Mouse (Mus musculus): ENCODE results near the gene Gadd45gip1.
"Not testable (repeated sequence)": the region's sequence is repeated elsewhere in the genome, so short reads cannot be mapped to it uniquely, and the experiment has no call there.

The Gadd45gip1 gene

DNA sequence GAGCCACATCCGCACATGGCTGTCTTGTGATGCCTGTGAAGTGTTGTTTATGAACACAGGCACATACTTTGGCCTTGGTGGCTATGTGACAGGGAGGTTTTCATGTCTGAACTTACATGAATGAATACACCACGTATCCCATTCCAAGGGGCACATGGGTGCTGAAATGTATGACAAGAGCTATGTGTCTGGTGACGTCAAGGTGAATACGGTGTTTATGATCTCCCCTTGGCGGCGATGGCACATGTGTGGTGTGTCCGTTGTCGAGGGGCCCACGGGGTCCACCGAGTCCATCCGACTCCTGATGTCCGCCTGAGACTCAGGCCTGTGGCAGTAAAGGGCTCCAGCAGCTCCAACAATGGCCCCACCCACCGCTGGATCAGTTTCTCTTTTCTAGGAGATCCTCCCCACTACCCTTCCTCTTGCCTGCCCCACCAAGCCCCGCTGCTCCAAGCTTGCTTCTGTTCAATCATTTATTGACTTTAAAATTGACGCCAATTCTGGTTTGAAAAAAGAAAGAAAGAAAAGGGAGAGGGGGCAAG, 34.0 kb upstream of the Gadd45gip1 start:
- DNase-seq (ENCODE audit: low spot score in 2 of 2) = peak in 1 of 2 experiments; percentile 13

DNA sequence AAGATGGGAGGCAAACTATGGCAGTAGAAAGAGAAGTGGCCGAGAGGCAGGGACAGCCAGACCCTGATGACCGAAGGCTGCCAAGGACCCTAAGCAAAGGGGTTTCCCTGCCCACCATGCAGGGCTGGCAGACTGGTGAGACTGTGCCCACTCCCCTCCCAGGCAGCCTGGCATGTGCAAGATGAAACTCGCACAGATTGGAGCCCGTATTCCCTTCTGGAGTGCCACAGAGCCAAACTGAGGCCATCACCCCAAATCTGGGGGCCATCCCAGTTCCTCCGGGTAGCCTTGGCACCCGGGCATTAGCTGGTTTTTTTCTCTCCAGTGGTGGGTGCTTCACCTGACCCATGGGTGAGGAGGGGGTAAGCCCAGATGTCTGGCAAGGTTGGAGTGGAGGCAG, 33.4 kb upstream of the Gadd45gip1 start:
- peak in 1 of 2 experiments; percentile 17 for DNase-seq (ENCODE audit: low spot score in 2 of 2)

DNA sequence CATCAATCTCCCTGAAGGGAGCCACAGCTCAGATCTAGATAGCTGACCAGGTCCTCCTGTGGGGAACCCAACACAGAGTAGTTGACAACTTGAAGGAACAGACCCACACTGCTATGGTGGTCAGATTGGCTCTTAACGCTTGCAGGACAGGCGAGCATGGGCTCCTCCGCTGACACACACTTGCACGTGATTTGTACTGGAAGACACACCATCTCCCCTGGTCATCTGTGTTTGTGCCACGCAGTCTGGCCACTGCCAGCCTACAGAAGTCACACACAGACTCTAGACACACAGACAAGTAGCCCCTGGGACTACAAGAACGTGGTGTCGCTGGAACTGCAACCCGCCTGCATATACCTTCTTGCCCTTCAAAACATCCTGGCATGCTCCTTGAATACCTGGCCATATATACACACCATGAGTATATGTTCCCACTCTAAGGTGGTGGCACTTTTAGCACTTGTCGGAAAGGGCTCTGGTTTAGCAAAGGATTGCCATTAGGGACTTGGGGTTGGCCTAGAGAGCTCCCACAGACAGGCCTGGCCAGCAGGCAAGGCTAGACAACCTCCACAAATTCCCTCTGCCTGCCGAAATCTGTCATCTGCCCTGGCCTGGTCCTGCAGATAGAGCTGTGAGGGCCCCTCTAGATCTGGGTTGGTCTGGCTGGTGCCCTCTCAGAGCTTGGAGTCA, 32.7 kb upstream of the Gadd45gip1 start:
- no peak for DNase-seq (ENCODE audit: low spot score in 2 of 2)

DNA sequence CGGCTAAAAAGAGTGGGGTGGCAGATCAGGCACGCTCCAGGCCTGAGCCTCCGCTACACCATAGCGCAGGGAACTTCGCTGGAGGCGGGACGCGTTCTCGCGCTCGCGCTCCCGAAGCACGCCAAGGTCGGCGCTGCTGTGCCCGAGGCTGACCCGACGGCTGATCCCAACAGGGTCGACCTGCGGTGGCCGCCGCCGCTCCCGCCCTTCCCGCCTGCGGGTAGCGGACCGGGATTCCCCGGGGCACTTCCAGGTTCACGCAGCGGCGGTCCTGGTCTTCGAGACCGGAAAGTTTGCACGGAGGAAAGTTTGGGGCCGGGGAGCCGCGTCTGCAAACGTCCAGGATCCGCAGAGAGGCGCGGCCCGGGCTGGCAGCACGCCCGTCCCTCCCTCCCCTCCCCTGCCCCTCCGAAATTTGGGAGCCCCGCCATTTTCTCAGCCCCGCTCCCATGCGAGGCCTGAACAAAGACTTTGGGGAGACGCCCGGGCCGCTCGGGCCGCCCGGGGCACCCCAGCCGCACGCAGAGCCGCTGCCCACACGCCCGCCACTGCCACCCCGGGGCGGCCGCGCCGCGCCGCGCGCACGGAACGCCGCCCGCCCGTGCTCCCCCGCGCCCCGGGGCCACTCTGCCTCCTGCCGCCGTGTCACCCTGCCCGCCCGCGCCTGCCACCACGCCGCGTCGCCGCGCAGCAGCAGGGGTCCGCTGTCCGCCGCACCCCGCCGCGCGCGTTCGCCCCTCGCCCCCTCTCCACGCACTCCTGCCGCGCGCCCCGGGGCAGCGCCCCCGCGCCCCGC, 32.0 kb upstream of the Gadd45gip1 start:
- DNase-seq (ENCODE audit: low spot score in 2 of 2) = peak in 1 of 2 experiments; percentile 69

DNA sequence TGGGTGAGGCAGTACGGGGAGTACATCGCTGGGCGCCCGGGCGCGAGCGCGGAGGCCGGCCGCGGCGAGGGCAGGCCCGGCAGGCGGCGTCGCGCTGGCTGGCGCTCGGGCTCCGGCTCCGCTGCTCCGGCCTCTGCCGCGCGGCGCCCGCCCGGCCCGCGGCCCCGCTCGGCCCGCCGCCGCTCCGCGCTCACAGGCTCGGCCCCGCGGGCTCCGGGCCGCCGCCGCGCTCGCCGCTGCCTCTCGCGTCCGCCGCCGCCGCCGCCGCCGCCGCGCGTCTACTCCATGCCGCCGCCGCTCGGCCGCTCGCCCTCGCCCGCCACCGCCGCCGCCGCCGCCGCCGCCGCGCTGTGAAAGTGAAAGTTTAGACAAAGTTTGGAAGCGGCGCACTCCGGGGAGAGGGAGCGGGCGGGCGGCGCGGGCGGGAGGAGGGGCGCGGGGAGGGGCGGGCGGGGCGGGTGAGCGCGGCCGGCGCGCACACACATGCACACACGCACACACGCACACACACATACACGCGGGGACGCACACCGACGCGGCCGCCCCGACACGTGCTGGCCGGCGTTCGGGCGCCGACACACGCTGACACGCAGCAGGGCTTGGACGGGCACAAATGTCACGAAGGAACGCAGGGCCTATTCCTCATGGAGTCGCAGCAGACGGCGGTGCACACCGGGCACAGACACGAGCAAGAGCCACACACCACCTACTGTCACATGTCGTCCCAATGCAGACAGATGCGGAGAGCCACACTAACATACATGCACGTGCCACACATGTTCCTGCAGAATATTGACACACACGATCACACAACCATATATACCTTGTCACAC, 31.1 kb upstream of the Gadd45gip1 start, which contains the start of gene Nfix:
TSS of gene Nfix (minus strand) at position 346 of the 833 bp plus-strand sequence.
- peak; percentile 61 to 70 for DNase-seq (ENCODE audit: low spot score in 2 of 2)

DNA sequence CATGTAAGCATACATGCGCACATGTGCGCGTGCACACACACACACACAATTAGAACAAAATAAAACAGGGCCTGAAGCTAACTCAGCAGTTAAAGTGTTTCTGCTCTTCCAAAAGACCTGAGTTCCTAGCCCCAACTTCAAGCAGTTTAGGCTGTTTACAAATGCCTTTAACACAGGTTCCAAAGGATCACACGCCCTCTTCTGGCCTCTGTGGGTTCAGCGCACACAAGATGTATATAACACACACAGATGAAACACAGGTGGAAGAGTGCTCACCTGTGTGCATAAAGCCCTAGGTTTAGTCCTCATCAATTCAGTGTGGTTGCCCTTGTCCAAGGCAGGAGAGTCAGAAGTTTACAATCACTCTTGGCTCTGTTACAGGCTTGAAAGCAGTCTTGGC, 25.3 kb upstream of the Gadd45gip1 start:
- DNase-seq (ENCODE audit: low spot score in 2 of 2) = no peak

DNA sequence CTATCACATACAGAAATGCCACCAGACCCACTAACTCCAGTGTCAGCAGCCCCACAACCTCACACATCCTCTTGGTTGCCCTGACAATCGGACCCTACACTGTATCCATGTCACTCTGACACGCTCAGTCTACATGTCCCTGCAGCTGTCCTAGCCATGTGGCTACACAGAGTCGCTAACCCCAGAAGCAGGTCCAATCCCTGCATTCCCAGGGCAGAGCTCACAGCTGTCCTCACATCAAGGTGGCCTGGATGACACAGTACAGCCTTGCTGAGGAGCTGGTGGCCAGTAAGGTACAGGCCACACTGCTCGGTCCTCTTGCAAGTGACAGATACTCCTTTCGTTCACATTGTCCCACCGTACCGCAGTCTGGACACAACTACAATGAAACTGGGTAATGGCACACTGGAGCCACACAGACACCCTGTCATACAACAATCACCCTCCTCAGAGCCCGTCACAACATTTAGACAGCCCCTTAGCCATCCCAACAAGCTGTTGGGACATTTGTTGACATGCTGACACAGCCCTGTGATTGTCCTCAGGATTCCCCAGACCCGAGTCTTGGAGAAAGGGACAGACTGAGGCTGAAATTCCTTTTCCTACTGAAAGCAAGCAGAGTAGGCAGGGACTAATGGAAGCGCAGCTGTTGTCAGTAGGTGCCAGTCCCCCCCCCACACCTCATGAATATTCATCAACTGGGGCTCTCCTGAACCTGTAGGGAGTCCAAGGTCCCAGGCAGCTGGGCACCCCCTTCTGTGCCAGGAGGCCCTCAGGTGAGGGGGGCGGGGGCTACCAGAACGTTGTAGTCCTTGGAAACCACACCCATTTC, 22.0 kb upstream of the Gadd45gip1 start:
- DNase-seq (ENCODE audit: low spot score in 2 of 2) = no peak

DNA sequence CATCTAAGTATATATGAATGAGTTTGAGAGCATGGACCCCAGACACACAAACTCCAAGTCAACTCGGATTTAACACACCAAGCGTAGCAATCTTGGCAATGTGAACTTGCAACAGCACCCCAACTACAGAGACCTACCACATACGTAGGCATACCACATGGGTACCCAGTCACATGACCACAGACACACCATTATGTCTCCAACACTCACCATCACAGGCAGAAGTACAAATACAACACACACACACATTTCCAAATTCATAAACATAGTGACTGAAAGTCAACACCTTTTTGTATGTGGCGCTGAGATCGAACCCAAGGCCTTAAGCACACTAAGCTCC, 21.4 kb upstream of the Gadd45gip1 start:
- no peak for DNase-seq (ENCODE audit: low spot score in 2 of 2)

DNA sequence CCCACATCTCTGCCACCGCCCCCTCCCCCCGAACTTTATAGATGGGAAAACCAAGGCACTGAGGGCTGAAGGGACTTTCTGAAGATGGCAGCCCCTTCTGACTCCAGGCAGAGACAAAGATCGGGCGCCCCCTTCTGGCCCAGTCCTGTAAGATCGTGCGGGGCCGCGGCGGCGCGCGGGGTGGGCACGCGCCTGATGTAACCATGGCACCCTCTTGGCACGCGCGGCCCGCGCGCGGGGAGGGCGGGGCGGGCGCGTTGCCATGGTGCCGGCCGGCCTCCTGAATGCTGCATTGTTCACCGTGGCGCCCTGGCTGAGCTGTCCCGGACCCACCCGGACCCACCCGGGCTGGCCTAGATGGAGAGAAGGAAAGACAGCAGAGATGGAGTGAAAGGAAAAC, 20.4 kb upstream of the Gadd45gip1 start:
- peak; percentile 85 to 91 for DNase-seq (ENCODE audit: low spot score in 2 of 2)

DNA sequence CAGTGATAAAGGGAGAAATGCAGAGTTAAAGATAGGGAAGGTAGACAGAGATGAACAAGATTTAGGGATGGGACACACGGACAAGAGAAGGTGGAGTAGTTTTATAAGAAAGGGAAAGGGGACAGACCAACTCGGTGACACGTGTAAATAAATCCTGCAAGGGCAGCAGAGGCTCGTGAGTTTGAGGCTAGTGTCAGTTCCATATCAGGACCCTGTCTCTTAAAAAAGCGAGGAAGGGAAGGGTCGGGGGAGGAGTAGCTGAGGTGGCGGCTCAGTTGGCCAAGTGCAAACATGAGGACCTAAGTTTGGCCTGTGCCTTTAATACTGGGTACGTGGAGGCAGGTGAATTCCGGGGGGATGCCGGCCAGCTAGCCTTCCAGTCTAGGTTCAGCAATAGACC, 20.0 kb upstream of the Gadd45gip1 start:
- DNase-seq (ENCODE audit: low spot score in 2 of 2) = no peak

DNA sequence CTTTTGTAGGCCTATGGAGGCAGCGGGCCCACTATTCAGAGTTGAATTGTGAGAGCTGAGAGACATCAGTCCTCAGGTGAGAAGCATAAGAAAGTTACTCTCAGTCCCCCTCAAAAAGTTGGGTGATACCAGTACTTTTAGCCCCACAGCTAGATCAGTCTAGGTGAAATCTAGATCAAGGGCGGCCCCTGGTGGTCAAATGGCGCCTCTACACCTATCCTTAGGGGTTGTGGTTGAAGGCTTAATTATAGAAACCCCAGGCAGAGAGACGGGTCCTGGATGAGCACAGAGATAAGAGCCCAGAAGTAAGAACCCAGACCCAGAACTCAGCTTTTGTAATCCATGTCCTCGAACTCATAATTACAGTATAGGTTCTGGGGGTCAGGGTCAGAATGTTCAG, 18.3 kb upstream of the Gadd45gip1 start:
- peak; percentile 64 to 83 for DNase-seq (ENCODE audit: low spot score in 2 of 2)

DNA sequence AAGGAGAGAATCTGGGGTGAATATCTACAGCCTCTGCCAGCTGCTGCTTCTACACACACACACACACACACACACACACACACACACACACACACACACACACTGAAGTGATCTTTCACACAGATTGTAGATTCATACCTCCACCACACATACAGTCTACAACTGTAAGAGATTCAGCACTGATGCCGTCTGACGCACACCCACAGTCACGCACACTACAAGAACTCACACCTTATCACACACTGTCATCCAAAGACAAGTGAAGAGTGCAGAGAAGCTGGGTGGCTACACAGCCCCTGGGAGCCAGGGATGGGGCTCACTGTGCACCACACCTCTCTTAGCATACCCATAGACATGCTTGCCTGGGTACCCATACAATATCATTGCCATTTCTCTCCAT, 17.5 kb upstream of the Gadd45gip1 start:
- DNase-seq (ENCODE audit: low spot score in 2 of 2) = no peak

DNA sequence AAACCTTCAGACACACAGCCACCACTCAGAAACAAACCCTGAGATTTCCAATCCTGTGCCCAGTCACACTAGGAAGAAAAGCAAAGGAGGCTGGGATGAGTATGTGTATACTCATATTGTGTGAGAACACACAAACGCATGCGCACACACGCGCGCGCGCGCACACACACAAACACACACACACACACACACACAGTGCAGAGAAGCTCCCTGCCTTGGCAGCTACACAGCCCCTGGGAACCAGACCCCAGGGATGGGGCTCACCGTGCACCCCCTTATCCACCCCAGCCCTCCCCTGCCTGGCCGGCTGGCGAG, 17.1 kb upstream of the Gadd45gip1 start:
- no peak for DNase-seq (ENCODE audit: low spot score in 2 of 2)

DNA sequence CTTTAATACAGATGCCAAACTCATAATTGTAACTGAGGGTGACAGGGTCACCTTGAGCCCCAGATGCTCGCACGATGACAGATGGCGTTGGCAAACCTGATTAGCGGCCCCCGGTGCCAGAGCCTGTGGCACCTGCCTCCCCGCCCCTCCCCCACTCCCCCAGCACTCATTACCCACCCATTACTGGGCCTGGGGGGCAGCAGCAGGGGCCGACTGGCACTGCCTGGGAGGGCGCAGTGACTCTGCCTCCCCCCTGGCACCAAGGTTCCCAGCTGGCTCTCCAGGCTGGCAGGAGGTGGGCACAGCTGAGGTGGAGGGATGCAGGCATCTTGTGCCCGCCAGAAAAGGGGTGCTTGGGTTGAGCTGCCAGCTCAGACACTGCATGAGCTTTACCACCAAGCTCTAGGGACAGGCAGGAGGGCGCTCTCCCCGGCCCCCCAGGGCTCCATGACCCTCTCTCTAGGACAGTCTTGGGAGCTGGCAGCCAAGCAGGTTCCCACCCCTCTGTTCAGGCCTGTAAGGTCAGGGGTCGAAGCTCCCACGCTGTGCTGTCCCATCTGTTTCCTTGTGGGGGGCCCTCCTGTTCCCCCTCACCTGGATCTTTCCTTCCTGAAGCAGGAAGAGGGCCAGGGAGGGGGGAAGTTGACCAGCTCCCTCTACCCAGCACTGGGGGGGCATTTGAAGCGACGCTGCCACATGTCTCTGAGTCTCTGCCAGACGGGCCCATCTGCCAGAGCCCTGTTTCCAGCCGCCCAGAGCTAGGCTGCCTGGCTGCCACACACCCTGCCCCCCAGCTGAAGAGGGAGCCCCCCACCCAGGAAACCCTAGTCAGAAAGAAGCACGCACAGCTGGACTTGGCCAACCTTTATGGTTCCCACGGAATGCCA, 16.5 kb upstream of the Gadd45gip1 start:
- no peak for DNase-seq (ENCODE audit: low spot score in 2 of 2)

DNA sequence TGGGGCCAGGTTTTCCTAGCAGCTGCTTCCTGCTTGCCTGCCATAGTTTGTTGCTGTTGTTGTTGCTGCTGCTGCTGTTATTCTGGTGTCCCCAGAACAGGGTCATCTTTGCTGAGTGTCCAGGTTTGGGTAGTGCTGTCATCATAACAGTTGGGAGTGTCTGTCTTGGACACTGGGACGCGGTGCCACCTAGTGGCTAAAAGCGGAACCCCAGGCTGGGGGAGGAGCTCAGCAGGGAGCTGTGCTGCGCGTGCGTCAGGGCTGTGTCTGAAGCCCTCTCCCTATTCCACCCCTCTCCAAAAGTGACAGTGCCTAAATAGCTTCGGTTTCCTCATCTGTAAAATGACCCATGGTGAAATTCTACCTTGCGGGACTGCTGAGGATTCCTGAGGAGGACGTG, 15.8 kb upstream of the Gadd45gip1 start:
- peak; percentile 91 to 95 for DNase-seq (ENCODE audit: low spot score in 2 of 2)

DNA sequence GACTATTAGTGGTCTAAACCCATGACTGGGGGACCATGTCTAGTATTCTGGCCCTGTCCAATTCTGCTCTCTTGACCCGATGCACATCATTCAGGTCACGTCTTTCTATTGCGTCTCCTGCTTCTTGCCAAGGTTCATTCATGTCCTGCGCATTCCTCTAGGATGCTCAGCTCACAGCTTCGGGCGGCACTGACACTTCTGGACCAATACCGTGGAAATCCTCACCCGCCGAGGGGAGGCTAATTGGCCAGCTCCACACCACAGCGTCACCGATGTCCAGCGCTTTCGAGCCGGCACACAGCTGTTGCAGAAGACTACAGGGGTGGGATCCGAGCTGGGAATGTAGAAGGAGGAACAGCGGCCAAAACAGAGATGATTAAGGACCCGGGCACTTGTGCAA, 15.2 kb upstream of the Gadd45gip1 start:
- DNase-seq (ENCODE audit: low spot score in 2 of 2) = no peak

DNA sequence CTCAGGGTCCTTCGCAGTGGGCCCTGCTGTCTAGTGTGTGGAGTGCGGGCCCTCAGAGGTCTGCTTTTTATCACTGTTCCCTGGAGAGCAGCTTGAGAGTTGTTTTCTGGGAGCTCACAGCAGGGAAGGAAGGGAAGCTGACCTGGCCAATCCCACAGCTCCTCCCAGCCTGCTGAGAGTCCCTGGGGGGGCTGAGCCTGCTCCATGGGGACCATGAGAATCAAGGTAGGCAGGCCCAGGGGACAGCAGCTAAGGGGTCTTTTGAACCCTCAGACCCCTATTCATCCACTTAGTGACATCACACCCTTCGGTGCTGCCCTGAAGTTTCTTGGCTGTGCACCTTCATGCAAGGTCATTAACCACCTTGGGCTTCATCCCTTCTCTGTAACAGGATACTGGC, 8.6 kb upstream of the Gadd45gip1 start, which contains the start of gene Dand5:
TSS of gene Dand5 (minus strand) at position 101 of the 400 bp plus-strand sequence.
- no peak for DNase-seq (ENCODE audit: low spot score in 2 of 2)

DNA sequence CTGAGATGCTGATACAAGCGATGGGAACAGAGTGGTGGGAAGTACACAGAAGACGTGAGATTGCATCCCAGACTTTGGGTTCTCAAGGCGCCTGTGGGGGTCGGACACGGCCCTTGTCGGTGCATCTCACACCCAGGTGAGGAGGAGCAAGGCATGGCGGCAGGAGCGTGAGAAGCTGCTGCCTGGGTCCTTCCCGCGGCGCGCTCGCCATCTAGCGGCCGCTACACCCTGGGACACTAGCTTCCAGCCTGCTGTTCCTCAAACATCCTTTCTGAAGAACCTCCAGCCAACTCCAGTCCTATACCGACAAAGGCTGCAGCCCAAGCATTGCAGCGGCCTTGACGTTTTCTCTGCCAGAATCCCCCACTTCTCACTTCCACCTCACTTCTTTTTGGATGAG, 7.7 kb upstream of the Gadd45gip1 start:
- no peak for DNase-seq (ENCODE audit: low spot score in 2 of 2)

DNA sequence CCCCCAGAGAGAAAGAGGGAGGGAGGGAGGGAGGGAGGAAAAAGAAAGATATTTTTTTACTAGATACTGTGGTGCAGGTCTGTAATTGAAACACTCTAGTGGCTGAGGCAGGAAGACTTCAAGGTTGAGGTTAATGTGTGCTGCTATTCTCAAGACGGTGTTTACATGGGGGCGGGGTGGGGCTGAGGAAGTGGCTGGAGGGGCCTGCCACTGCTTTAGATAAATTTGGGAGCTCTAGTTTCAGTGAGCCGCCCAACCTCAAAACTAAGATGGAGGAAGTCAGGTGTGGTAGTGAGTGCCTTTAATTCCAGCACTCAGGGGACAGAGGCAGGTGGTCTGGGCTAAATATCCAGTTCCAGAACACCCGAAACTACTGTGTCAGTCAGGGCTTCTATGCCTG, 5.7 kb upstream of the Gadd45gip1 start:
- DNase-seq (ENCODE audit: low spot score in 2 of 2) = no peak

DNA sequence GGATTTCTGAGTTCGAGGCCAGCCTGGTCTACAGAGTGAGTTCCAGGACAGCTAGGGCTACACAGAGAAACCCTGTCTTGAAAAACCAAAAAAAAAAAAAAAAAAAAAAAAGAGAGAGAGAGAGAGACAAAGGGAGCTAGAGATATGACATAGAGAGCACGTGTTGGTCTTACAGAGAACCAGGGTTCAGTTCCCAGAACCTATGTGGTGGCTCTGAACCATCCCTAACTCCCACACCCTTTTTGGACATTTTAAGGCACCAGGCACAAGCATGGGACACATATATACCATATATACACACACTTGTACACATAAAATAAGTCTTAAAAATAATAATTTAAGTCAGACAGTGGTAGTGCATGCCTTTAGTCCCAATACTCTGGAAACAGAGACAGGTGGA, 4.8 kb upstream of the Gadd45gip1 start:
- not testable (repeated sequence) for DNase-seq (ENCODE audit: low spot score in 2 of 2)
